Mouse (Mus musculus) kidney, embryonic 16.5 days (tissue): ENCODE measurements at regions not wholly inside any gene's neighbourhood (a gene's known extent, or its start where the extent isn't known, plus 50 kb on each side); places are given as distances from the start of the nearest gene placed in this dataset.

Source experiments
- ATAC-seq: fragments of 200-750 bp; cut with Nextera tagmentation; 2 replicates; pipeline ENCODE4 v1.8.0; 2017; ENCODE audit warnings: moderate TSS enrichment; ENCODE audit not compliant: low FRiP score, low TSS enrichment
- H3K27ac ChIP-seq: fragments of 300-500 bp; sonication (generic); 2 replicates; pipeline ENCODE4 v1.5.1; 2014; ENCODE audit warnings: low read length
- H3K27me3 ChIP-seq: fragments of 300-500 bp; sonication (generic); 2 replicates; pipeline ENCODE4 v1.6.1; 2014; ENCODE audit warnings: low read length, control low read depth, mixed read lengths; ENCODE audit not compliant: insufficient read depth
- H3K36me3 ChIP-seq: fragments of 300-500 bp; sonication (generic); 2 replicates; pipeline ENCODE4 v1.6.1; 2014; ENCODE audit warnings: low read length, control low read depth, mixed read lengths; ENCODE audit not compliant: insufficient read depth
- H3K4me1 ChIP-seq: fragments of 300-500 bp; sonication (generic); 2 replicates; pipeline ENCODE4 v1.6.1; 2014; ENCODE audit warnings: low read length, control low read depth, mixed read lengths; ENCODE audit not compliant: insufficient read depth
- H3K4me2 ChIP-seq: fragments of 300-500 bp; sonication (generic); replicated peaks from 2 replicates; pipeline ENCODE4 v1.6.1; 2014; ENCODE audit warnings: low read depth, low read length
- H3K4me3 ChIP-seq: fragments of 300-500 bp; sonication (generic); 2 replicates; pipeline ENCODE4 v1.5.1; 2014; ENCODE audit warnings: mild to moderate bottlenecking, low read length
- H3K9ac ChIP-seq: fragments of 300-500 bp; sonication (generic); replicated peaks from 2 replicates; pipeline ENCODE4 v1.6.1; 2014; ENCODE audit warnings: low read length
- H3K9me3 ChIP-seq: fragments of 300-500 bp; sonication (generic); 2 replicates; pipeline ENCODE4 v1.6.1; 2016; ENCODE audit warnings: low read length, control low read depth
- WGBS: fragments of 180-500 bp; shearing (Covaris S2); extraction: QIAGEN DNeasy Blood & Tissue Kit; methylation state at CpG from one replicate; pipeline ENCODE4 v1.1.7; 2014; 5-methylcytosine and 5-hydroxymethylcytosine counted together

- no peak overlapping the region for H3K4me3 ChIP-seq
- no peaks in the 10 kb centered on the region for H3K9me3 ChIP-seq
- H3K27ac ChIP-seq, result no peak overlapping the region
- 0 out of 2 replicates have a peak, but pooled peaks cover 4% of the 10 kb centered on the region for H3K4me1 ChIP-seq
- ATAC-seq, result no peak
- no peaks in the 10 kb centered on the region for H3K27me3 ChIP-seq
- no peaks in the 10 kb centered on the region for H3K36me3 ChIP-seq
- WGBS, result 79% methylated on average over 2 of the region's 2 CpGs
- no peak overlapping the region for H3K4me2 ChIP-seq
- no peak overlapping the region for H3K9ac ChIP-seq
Measured at GRCm38 (mm10) chr1:193546044-193546432, 175.9 kb upstream of the Camk1g start.

GRCm38 (mm10) chr1:193545406-193546043 lies 175.4 kb upstream of the Camk1g start:
- no peak for ATAC-seq
- Histone ChIP-seq H3K36me3 (no peaks in the 10 kb centered on the region), H3K27ac (no peak overlapping the region), H3K9ac (no peak overlapping the region), H3K27me3 (no peaks in the 10 kb centered on the region), H3K4me3 (no peak overlapping the region), H3K9me3 (no peaks in the 10 kb centered on the region), H3K4me2 (no peak overlapping the region), H3K4me1 (0 out of 2 replicates have a peak, but pooled peaks cover 4% of the 10 kb centered on the region)
- 71% methylated on average over 4 of the region's 4 CpGs for WGBS

- Histone ChIP-seq H3K4me3 (no peak overlapping the region), H3K27me3 (no peaks in the 10 kb centered on the region)
- ATAC-seq, result no peak; the same call in 1 of the 2 replicates
Measured at GRCm38 (mm10) chr1:193544804-193545203, 174.7 kb upstream of the Camk1g start.

DNA sequence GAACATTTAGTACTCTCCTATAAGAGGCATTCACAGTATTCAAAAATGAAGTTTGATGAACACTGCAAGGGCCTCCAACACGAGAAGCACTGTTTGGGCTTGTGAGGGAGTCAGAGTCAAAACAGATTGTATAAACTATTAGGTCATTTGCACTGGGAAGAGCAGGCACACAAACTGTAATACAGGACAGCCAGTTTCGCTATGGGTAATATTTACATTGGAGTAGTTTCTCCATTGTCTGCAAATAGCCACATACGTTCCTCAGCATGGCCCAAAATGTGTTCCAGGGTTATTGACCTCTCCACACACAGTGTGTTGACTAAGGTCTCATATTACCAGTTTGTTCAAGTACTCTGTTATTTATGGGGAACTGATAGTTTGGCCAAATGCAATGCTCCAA lies 173.7 kb upstream of the Camk1g start:
- no peak for ATAC-seq
- 32% methylated on average over 3 of the region's 3 CpGs for WGBS
- no peak overlapping the region for H3K9ac ChIP-seq
- no peaks in the 10 kb centered on the region for H3K36me3 ChIP-seq
- peaks cover 13% of the 10 kb centered on the region; the same call in 1 of the 2 replicates for H3K4me1 ChIP-seq
- no peak overlapping the region for H3K27ac ChIP-seq
- H3K4me3 ChIP-seq, result no peak overlapping the region
- H3K9me3 ChIP-seq, result no peaks in the 10 kb centered on the region
- H3K27me3 ChIP-seq, result no peaks in the 10 kb centered on the region
- no peak overlapping the region for H3K4me2 ChIP-seq

More at GRCm38 (mm10) chr1:193544804-193545203, 174.7 kb upstream of the Camk1g start:
- Histone ChIP-seq H3K9ac (no peak overlapping the region), H3K27ac (no peak overlapping the region), H3K36me3 (no peaks in the 10 kb centered on the region), H3K9me3 (no peaks in the 10 kb centered on the region), H3K4me2 (no peak overlapping the region), H3K4me1 (peaks cover 9% of the 10 kb centered on the region; the same call in 1 of the 2 replicates)

DNA sequence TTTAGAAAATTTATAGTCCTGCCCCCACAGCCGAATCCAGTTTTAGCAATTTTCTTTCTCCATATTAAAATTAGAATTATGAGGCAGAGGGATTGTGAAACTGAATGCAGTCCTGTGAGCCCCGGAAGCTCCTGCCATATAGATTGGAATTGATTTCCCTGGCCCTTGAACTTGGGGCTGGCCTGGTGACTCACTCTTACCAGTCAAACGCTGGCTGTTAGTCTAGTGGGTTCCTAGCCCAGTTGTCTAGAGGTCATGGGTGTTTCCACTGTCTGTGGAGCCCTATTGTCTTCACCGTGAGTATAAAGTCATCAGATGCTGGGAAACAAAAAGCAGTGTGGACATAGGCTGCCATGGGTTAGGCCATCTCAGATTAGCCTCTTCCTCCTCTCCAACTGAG lies 173.2 kb upstream of the Camk1g start:
- Histone ChIP-seq H3K4me3 (no peak overlapping the region), H3K4me1 (peaks cover 19% of the 10 kb centered on the region; the same call in 1 of the 2 replicates), H3K9me3 (no peaks in the 10 kb centered on the region), H3K36me3 (no peaks in the 10 kb centered on the region), H3K4me2 (no peak overlapping the region), H3K27ac (no peak overlapping the region), H3K9ac (no peak overlapping the region), H3K27me3 (no peaks in the 10 kb centered on the region)
- ATAC-seq, result no peak
- WGBS, result 69% methylated on average over 4 of the region's 4 CpGs

- Histone ChIP-seq H3K27me3 (no peaks in the 10 kb centered on the region), H3K27ac (no peak overlapping the region), H3K9me3 (no peaks in the 10 kb centered on the region), H3K4me1 (peaks cover 25% of the 10 kb centered on the region; the same call in 1 of the 2 replicates), H3K4me3 (no peak overlapping the region), H3K4me2 (no peak overlapping the region), H3K9ac (no peak overlapping the region), H3K36me3 (no peaks in the 10 kb centered on the region)
- ATAC-seq, result no peak
- 38% methylated on average over 13 of the region's 13 CpGs for WGBS
Measured at GRCm38 (mm10) chr1:193541934-193542580, 172.0 kb upstream of the Camk1g start.

- WGBS, result 85% methylated on average over 4 of the region's 4 CpGs
- Histone ChIP-seq H3K27me3 (no peaks in the 10 kb centered on the region), H3K27ac (no peak overlapping the region), H3K9me3 (no peaks in the 10 kb centered on the region), H3K36me3 (no peaks in the 10 kb centered on the region), H3K4me2 (no peak overlapping the region), H3K9ac (no peak overlapping the region), H3K4me1 (peaks cover 25% of the 10 kb centered on the region; the same call in 1 of the 2 replicates), H3K4me3 (no peak overlapping the region)
- no peak for ATAC-seq
Measured at GRCm38 (mm10) chr1:193541281-193541680, 171.2 kb upstream of the Camk1g start.

- Histone ChIP-seq H3K4me1 (peaks cover 25% of the 10 kb centered on the region; the same call in 1 of the 2 replicates), H3K27me3 (no peaks in the 10 kb centered on the region), H3K36me3 (no peaks in the 10 kb centered on the region), H3K9me3 (no peaks in the 10 kb centered on the region), H3K27ac (no peak overlapping the region), H3K9ac (no peak overlapping the region), H3K4me2 (no peak overlapping the region), H3K4me3 (no peak overlapping the region)
- WGBS, result 61% methylated on average over 5 of the region's 5 CpGs
- ATAC-seq, result no peak
Measured at GRCm38 (mm10) chr1:193540486-193540885, 170.4 kb upstream of the Camk1g start.

GRCm38 (mm10) chr1:193539261-193539660 lies 169.2 kb upstream of the Camk1g start:
- Histone ChIP-seq H3K9me3 (no peaks in the 10 kb centered on the region), H3K27me3 (no peaks in the 10 kb centered on the region), H3K4me3 (no peak overlapping the region), H3K9ac (no peak overlapping the region), H3K4me1 (peaks cover 25% of the 10 kb centered on the region; the same call in 1 of the 2 replicates), H3K36me3 (no peaks in the 10 kb centered on the region), H3K27ac (peak overlapping the region; percentile 89), H3K4me2 (no peak overlapping the region)
- 52% methylated on average over 6 of the region's 6 CpGs for WGBS
- ATAC-seq, result peak; percentile 49

DNA sequence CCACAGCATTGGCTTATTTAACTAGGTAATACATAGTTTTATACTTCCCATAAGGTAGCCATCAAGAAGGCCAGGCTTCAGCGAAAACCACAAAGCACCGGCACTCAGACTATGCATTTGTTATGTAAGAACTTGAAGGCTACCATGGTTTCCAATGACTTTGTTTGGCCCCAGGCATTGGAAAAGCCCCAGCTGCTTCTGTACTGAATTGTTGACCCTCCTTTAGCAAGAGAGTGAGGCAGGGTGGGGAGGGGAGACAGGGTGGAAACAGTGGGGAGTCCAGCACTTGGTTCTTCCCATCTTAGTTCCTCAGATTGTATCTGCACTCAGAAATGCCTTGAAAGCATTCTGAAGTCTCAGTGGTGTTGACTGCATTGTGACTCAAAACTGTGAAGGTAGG lies 168.3 kb upstream of the Camk1g start:
- Histone ChIP-seq H3K9ac (no peak overlapping the region), H3K36me3 (no peaks in the 10 kb centered on the region), H3K4me3 (no peak overlapping the region), H3K27me3 (no peaks in the 10 kb centered on the region), H3K9me3 (no peaks in the 10 kb centered on the region), H3K4me2 (no peak overlapping the region), H3K27ac (peak overlapping the region; percentile 89), H3K4me1 (peaks cover 21% of the 10 kb centered on the region; the same call in 1 of the 2 replicates)
- ATAC-seq, result no peak
- 59% methylated on average over 2 of the region's 2 CpGs for WGBS
